Mouse (Mus musculus) cortical plate, adult 2 months (tissue): ENCODE data around the gene Gse1.

Experiments used
- CTCF ChIP-seq: fragments of 200-500 bp; IDR thresholded peaks from 2 replicates; pipeline ENCODE4 v1.5.1; 2011; ENCODE audit warnings: mild to moderate bottlenecking, control low read depth, low read length; ENCODE audit not compliant: insufficient read depth; ENCODE audit errors: extremely low read depth
- POLR2A ChIP-seq: fragments of 200-500 bp; IDR thresholded peaks from 2 replicates; pipeline ENCODE4 v1.6.1; 2011; ENCODE audit warnings: mild to moderate bottlenecking, low read length, control low read depth; ENCODE audit not compliant: insufficient read depth; ENCODE audit errors: extremely low read depth

DNA sequence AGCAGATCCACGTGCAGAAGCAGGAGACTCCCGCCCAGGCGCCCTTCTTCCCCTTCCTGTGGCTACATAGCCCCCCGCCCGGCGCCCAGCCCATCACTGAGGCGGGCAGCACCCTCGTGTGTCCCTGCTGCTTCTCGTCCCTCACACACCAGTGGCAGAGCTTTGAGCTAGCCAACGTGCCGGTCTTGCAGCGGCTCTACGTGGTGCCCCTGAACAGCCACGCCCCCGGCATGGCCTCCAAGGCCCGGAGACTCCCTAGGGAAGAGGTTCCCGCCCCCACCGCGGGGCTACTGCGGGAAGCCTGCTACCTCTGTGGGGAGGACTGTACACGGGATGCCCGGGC lies 1.3 kb downstream of the Gse1 start:
- TF ChIP-seq POLR2A (no peak), CTCF (no peak)
